Mouse (Mus musculus) ovary, postnatal 10 days (tissue): Measurements from ENCODE around the gene Ripk1.

Experiments used
- DNase-seq: peaks from one replicate; pipeline ENCODE4 v3.0.0; 2022; ENCODE audit warnings: low spot score

The Ripk1 gene

GRCm38 (mm10) chr13:34002058-34003006 is at the start of gene Ripk1, which contains the start of gene Serpinb6a:
TSS of gene Ripk1 (plus strand) at chr13:34002363.
TSS of gene Serpinb6a (minus strand) at chr13:34002794.
- peak; percentile 78 for DNase-seq

- DNase-seq, result no peak
Observed at GRCm38 (mm10) chr13:33952947-33953346, 49.2 kb upstream of the Ripk1 start.

- no peak for DNase-seq
Observed at GRCm38 (mm10) chr13:33956571-33957421, 45.4 kb upstream of the Ripk1 start.

GRCm38 (mm10) chr13:33959771-33960170 is 42.4 kb upstream of the Ripk1 start:
- no peak for DNase-seq

- DNase-seq, result peak; percentile 67
Observed at GRCm38 (mm10) chr13:33964206-33965046, 37.7 kb upstream of the Ripk1 start, which contains the start of gene Nqo2. TSS of gene Nqo2 (plus strand) at chr13:33964687.

GRCm38 (mm10) chr13:33965056-33966024 is 36.8 kb upstream of the Ripk1 start:
- no peak for DNase-seq

GRCm38 (mm10) chr13:33966025-33966412 is 36.1 kb upstream of the Ripk1 start:
- DNase-seq, result no peak

- DNase-seq, result no peak
Observed at GRCm38 (mm10) chr13:33966574-33966973, 35.6 kb upstream of the Ripk1 start.

- no peak for DNase-seq
Observed at GRCm38 (mm10) chr13:33989625-33990024, 12.5 kb upstream of the Ripk1 start.

GRCm38 (mm10) chr13:33995197-33995596 is 7.0 kb upstream of the Ripk1 start:
- DNase-seq, result peak; percentile 18

GRCm38 (mm10) chr13:34003058-34003457 is 895 bp downstream of the Ripk1 start:
- no peak for DNase-seq

GRCm38 (mm10) chr13:34007234-34007633 is 5.1 kb downstream of the Ripk1 start:
- DNase-seq, result no peak

- DNase-seq, result no peak
Observed at GRCm38 (mm10) chr13:34016927-34017569, 14.9 kb downstream of the Ripk1 start.

- no peak for DNase-seq
Observed at GRCm38 (mm10) chr13:34018521-34018920, 16.4 kb downstream of the Ripk1 start.

GRCm38 (mm10) chr13:34021998-34022397 is 19.8 kb downstream of the Ripk1 start:
- DNase-seq, result no peak

- DNase-seq, result no peak
Observed at GRCm38 (mm10) chr13:34032041-34032440, 29.9 kb downstream of the Ripk1 start.

GRCm38 (mm10) chr13:34035424-34035823 is 33.3 kb downstream of the Ripk1 start:
- DNase-seq, result no peak

- DNase-seq, result no peak
Observed at GRCm38 (mm10) chr13:34036726-34037125, 34.6 kb downstream of the Ripk1 start.

GRCm38 (mm10) chr13:34037172-34038055 is 35.3 kb downstream of the Ripk1 start, which contains the start of gene Bphl:
TSS of gene Bphl (plus strand) at chr13:34037597.
- peak; percentile 85 for DNase-seq
